Mouse (Mus musculus): ENCODE data around the gene Efhc1.

- no peak for TF ChIP-seq CTCF (IDR thresholded peaks at IDR 0.05; ENCODE audit: low read depth)
- TF ChIP-seq EP300 (optimal IDR thresholded peaks at IDR 0.05), result no peak
These were observed 53.2 kb downstream of the Efhc1 start for GRCm38 (mm10) chr1:21004596-21004995.
